Mouse (Mus musculus) spleen, postnatal 4 days (tissue): ENCODE results near the gene Ambra1.

ENCODE experiments used
- DNase-seq, 2 experiments: peaks; one replicate each; pipeline ENCODE4 v3.0.0; 2022; ENCODE audit warnings: low spot score in 2 of 2

Gene Ambra1

GRCm38 (mm10) chr2:91959544-91960410, 229.8 kb downstream of the Ambra1 start:
- peak in 1 of 2 experiments; percentile 59 for DNase-seq

- DNase-seq: no peak
These were observed 230.5 kb downstream of the Ambra1 start for GRCm38 (mm10) chr2:91960459-91960858.

GRCm38 (mm10) chr2:91961901-91962761, 232.2 kb downstream of the Ambra1 start:
- peak in 1 of 2 experiments; percentile 64 for DNase-seq

DNA sequence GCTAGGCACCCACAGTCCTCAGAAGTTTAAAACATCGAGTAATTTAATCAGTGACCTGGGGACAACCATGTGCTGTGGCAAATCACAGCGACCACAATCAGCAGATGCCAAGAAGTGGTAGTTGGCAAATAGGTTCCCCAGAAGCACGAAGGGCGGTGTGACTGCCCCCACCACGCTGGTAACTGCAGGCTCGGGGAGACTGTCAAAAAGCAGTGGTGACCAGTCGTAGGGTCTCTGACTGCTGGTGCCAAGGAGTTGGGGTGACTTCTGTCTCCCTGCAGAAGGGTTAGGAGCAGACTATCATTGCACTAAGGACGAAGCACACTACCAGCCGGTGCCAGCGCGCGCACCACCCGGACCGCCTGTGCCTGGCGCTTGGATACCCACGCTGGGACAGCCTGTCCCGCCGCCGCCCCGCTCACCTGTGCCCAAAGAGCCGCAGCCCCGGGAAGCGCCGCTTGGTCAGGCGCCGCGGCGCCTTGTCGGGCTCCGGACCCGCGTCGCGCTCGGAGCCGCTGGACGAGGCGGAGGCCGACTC, 233.0 kb downstream of the Ambra1 start:
- peak in 1 of 2 experiments; percentile 77 for DNase-seq

DNA sequence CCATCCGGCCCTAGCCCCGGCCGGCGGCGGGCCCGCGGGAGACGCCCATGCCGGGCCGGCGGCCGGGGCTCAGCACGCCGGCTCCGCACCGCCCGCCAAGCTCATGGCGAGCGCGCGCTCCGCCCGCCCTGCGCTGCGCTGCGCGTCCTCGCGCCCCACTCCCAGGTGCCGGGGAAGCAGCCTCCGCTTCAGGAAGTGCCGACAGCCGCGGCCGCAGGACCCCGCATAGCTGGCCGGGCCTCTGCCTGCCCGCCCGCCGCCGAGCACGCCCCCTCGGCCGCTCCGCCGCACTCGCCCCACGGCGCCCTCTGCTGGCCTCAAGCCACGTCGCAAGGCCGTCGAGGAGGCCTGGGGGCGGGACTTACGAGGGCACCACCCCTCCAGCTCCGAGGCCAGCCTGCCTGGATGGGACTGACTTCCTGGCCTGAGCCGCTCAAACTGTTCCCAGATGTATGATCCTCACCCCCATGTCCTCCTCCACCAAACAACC, 233.6 kb downstream of the Ambra1 start:
- peak; percentile 94 to 99 for DNase-seq

- DNase-seq: peak in 1 of 2 experiments; percentile 62
These were observed 234.8 kb downstream of the Ambra1 start for GRCm38 (mm10) chr2:91964610-91965204.

DNA sequence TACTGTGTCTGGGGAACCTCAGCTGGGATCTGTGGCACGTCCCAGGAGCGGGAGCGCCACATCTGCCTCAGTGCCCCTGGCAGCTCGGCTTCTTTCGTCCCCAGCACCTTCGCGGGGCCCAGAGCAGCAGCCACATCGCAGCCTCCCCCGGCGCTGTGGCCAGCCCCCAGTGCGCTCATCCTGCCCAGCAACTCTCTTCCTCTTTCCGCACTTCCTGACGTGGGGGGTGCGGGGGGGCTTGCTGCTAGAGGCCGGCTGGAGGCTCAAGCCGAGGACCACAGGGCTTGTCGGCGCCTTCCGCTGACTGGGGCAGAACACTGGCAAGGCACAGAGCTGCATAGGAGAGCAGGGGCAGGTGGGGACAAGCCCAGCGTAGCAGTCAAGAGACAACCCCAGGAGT, 235.5 kb downstream of the Ambra1 start:
- DNase-seq: peak; percentile 74 to 85

DNA sequence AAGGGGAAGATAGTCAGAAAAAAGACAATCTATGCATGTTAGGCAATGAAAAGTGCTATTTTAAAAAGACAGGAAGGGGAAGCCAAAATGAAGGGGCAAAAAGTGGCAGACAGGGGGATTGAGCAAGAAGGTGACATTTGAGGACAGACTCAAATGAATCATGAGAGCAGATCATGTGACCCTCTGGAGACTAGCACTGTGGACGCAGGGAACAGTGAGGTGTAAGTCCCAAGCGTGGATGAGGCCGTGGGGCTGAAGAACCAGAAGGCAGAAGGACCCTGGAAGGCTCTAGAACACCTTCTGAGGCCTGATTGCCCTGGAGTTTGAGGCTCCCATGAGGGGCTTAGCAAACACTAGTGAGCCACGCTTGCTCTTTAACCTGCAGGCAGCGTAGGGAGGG, 236.4 kb downstream of the Ambra1 start:
- peak in 1 of 2 experiments; percentile 59 for DNase-seq

DNA sequence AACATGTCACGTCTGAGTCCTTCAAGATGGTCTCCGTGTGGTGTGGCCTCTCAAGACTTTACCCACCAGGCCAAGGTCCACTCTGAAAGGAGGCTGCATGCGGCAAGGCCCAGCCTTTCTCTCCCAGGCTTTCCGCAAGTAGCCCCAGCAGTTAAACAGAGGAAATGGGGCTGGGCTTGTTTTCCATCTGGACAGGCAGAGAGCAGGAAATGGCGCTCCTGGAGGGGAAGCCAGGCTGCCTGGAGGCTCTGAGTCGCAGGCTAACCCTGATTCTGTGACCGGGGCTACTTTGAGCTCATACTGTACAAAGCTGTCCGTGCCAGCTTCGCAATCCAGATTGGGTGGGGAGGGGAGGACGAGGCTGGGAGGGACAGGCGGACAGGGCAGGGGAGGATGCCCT, 238.0 kb downstream of the Ambra1 start:
- DNase-seq: no peak
